8 mouse cellular contexts compared by ENCODE assay signal in genomic region chr11:52223968-52224682, GRCm38 (mm10). TPM values are rescaled to one million over a fixed set of nuclear protein-coding genes. Genes with fewer than 3 reads are reported as not detected.
DNase-seq lines count a peak whose midpoint lies in the region; ATAC-seq and TF ChIP-seq lines count a peak whose summit lies in the region.

No protein-coding gene starts in this region.

- H3K27me3 ChIP-seq in intestine, postnatal 0 days (replicated peaks; ENCODE audit: control insufficient read depth, insufficient read depth, low read length): no peaks in the 10 kb centered on the region
- no peaks in the 10 kb centered on the region for H3K27me3 ChIP-seq in liver, embryonic 16.5 days (ENCODE audit: control insufficient read depth, insufficient read depth, low read depth, low read length)
- H3K27me3 ChIP-seq in stomach, embryonic 16.5 days (ENCODE audit: control insufficient read depth, insufficient read depth, low read length): no peaks in the 10 kb centered on the region

- TF ChIP-seq CTCF in intestine, postnatal 0 days (IDR thresholded peaks at IDR 0.05; ENCODE audit: low read depth): peak; percentile 25; the same call in 1 of the 2 replicates
- TF ChIP-seq CTCF in layer of hippocampus, adult 2 months (conservative IDR thresholded peaks at IDR 0.05): no peak

- no peaks in the 10 kb centered on the region for H3K36me3 ChIP-seq in intestine, postnatal 0 days (ENCODE audit: control insufficient read depth, insufficient read depth)
- H3K36me3 ChIP-seq in liver, embryonic 16.5 days (ENCODE audit: control insufficient read depth, insufficient read depth): no peaks in the 10 kb centered on the region
- H3K36me3 ChIP-seq in stomach, embryonic 16.5 days (ENCODE audit: control insufficient read depth, insufficient read depth, low read length): no peaks in the 10 kb centered on the region

- ATAC-seq in intestine, postnatal 0 days: peak; percentile 94
- peak; percentile 82 for ATAC-seq in liver, embryonic 16.5 days (ENCODE audit: low read depth)
- peak; percentile 81 for ATAC-seq in stomach, embryonic 16.5 days (ENCODE audit: insufficient read depth, low FRiP score)

- peak; percentile 34 to 73 for DNase-seq in adrenal gland, adult (ENCODE audit: inconsistent age in 2 of 2, low spot score in 1 of 2)
- no peak for DNase-seq in adrenal gland, adult 8-10 months
- peak; percentile 53 to 60 for DNase-seq in adrenal gland, postnatal 36 days
- no peak for DNase-seq in layer of hippocampus, adult 2 months (ENCODE audit: low spot score in 2 of 2)
- no peak for DNase-seq in right cerebral cortex, adult 18-20 months

- H3K27ac ChIP-seq in intestine, postnatal 0 days (ENCODE audit: low read depth, low read length): peak overlapping the region; percentile 88
- H3K27ac ChIP-seq in liver, embryonic 16.5 days (ENCODE audit: low read length): peak overlapping the region; percentile 50; the same call in 1 of the 2 replicates
- H3K27ac ChIP-seq in stomach, embryonic 16.5 days (ENCODE audit: low read length): peak overlapping the region; percentile 70
- no peak overlapping the region for H3K27ac ChIP-seq in layer of hippocampus, adult 2 months

- no peaks in the 10 kb centered on the region for H3K4me1 ChIP-seq in intestine, postnatal 0 days (replicated peaks; ENCODE audit: control insufficient read depth, insufficient read depth, low read length)
- H3K4me1 ChIP-seq in liver, embryonic 16.5 days (ENCODE audit: control insufficient read depth, low read depth, low read length): no peaks in the 10 kb centered on the region; the same call in 1 of the 2 replicates
- H3K4me1 ChIP-seq in stomach, embryonic 16.5 days (ENCODE audit: control insufficient read depth, insufficient read depth, low read length): 0 out of 2 replicates have a peak, but pooled peaks cover 9% of the 10 kb centered on the region

- no peaks in the 10 kb centered on the region for H3K9me3 ChIP-seq in intestine, postnatal 0 days (ENCODE audit: control insufficient read depth)
- H3K9me3 ChIP-seq in liver, embryonic 16.5 days (replicated peaks; ENCODE audit: control insufficient read depth, low read length): no peaks in the 10 kb centered on the region
- H3K9me3 ChIP-seq in stomach, embryonic 16.5 days (replicated peaks; ENCODE audit: control insufficient read depth, low read length): no peaks in the 10 kb centered on the region

- H3K4me3 ChIP-seq in intestine, postnatal 0 days (ENCODE audit: low read depth, low read length): peak overlapping the region; percentile 7; the same call in 1 of the 2 replicates
- peak overlapping the region; percentile 31 for H3K4me3 ChIP-seq in liver, embryonic 16.5 days (ENCODE audit: low read depth, low read length)
- peak overlapping the region; percentile 27 for H3K4me3 ChIP-seq in stomach, embryonic 16.5 days (replicated peaks; ENCODE audit: low read length)
- no peak overlapping the region for H3K4me3 ChIP-seq in layer of hippocampus, adult 2 months

- H3K4me2 ChIP-seq in intestine, postnatal 0 days (replicated peaks; ENCODE audit: low read depth): peak overlapping the region; percentile 58
- peak overlapping the region; percentile 44 for H3K4me2 ChIP-seq in liver, embryonic 16.5 days (ENCODE audit: low read depth, low read length)
- peak overlapping the region; percentile 46 for H3K4me2 ChIP-seq in stomach, embryonic 16.5 days (ENCODE audit: low read depth, low read length)

- WGBS in intestine, postnatal 0 days: 7% methylated on average over 19 of the region's 19 CpGs
- 10% methylated on average over 19 of the region's 19 CpGs for WGBS in liver, embryonic 16.5 days (ENCODE audit: insufficient replicate concordance)
- 8% methylated on average over 19 of the region's 19 CpGs for WGBS in stomach, embryonic 16.5 days

- 0 out of 2 replicates have a peak overlapping the region, but pooled peaks have one; percentile 34 for H3K9ac ChIP-seq in intestine, postnatal 0 days (ENCODE audit: low read depth, low read length)
- H3K9ac ChIP-seq in liver, embryonic 16.5 days (ENCODE audit: low read depth, low read length): no peak overlapping the region
- peak overlapping the region; percentile 23; the same call in 1 of the 2 replicates for H3K9ac ChIP-seq in stomach, embryonic 16.5 days (ENCODE audit: low read length)

RNA-seq across cellular contexts. Expression of gene Skp1a, which starts 7.7 kb away (rescaled TPM):
- 100 to 1,000 TPM; 463 to 561 (median 519) TPM for total RNA-seq in adrenal gland, adult 8-10 months (2022)
- 100 to 1,000 TPM; 529 to 536 TPM for total RNA-seq in adrenal gland, postnatal 36 days (2021)
- 605 and 624 TPM in 2 replicates for polyA plus RNA-seq in intestine, postnatal 0 days (2015; fragmentation: Nextera tagmentation; extraction: Ambion mirVana)
- polyA plus RNA-seq in liver, embryonic 16.5 days (2015; fragmentation: Nextera tagmentation; extraction: Ambion mirVana): 247 and 265 TPM in 2 replicates
- polyA plus RNA-seq in stomach, embryonic 16.5 days (2015; fragmentation: Nextera tagmentation; extraction: Ambion mirVana): 650 and 654 TPM in 2 replicates
- 100 to 1,000 TPM; 456 to 474 TPM for total RNA-seq in layer of hippocampus, adult 2 months (2021)

RNA-seq across cellular contexts. Expression of gene Olfr1371, which starts 10.3 kb away (rescaled TPM):
- not detected for total RNA-seq in adrenal gland, adult 8-10 months (2022)
- not detected for total RNA-seq in adrenal gland, postnatal 36 days (2021)
- polyA plus RNA-seq in intestine, postnatal 0 days (2015; fragmentation: Nextera tagmentation; extraction: Ambion mirVana): not detected in 2 replicates
- not detected in 2 replicates for polyA plus RNA-seq in liver, embryonic 16.5 days (2015; fragmentation: Nextera tagmentation; extraction: Ambion mirVana)
- polyA plus RNA-seq in stomach, embryonic 16.5 days (2015; fragmentation: Nextera tagmentation; extraction: Ambion mirVana): not detected in 2 replicates
- total RNA-seq in layer of hippocampus, adult 2 months (2021): not detected

RNA-seq across cellular contexts. Expression of gene Tcf7, which starts 58.7 kb away (rescaled TPM):
- total RNA-seq in adrenal gland, adult 8-10 months (2022): 10 to 100 TPM; 36.9 to 81.7 (median 55.2) TPM
- 10 to 100 TPM; 36.8 to 50.1 TPM for total RNA-seq in adrenal gland, postnatal 36 days (2021)
- polyA plus RNA-seq in intestine, postnatal 0 days (2015; fragmentation: Nextera tagmentation; extraction: Ambion mirVana): 3.3 TPM in 2 replicates
- 0.74 and 1.0 TPM in 2 replicates for polyA plus RNA-seq in liver, embryonic 16.5 days (2015; fragmentation: Nextera tagmentation; extraction: Ambion mirVana)
- polyA plus RNA-seq in stomach, embryonic 16.5 days (2015; fragmentation: Nextera tagmentation; extraction: Ambion mirVana): 2.8 TPM in 2 replicates
- total RNA-seq in layer of hippocampus, adult 2 months (2021): 1 to 10 TPM; 2.9 TPM

Comparison
In these comparisons a context has a peak if more than half of its experiments do, and no peak if none do; other contexts are left out.
1. DNase-seq: peak in adrenal gland, adult (2 of 2) and adrenal gland, postnatal 36 days (2 of 2); none in adrenal gland, adult 8-10 months (single experiment), layer of hippocampus, adult 2 months (0 of 2) and right cerebral cortex, adult 18-20 months (single experiment).
2. RNA of gene Tcf7, which starts 58.7 kb away (total RNA-seq): 36.9 to 81.7 TPM in adrenal gland, adult 8-10 months and 36.8 to 50.1 TPM in adrenal gland, postnatal 36 days; 2.9 TPM in layer of hippocampus, adult 2 months; every median in the first group is over 4 times any median in the second.
3. Peak in every context shown above with its lines, with median percentiles within 50 percentile points of each other: ATAC-seq and H3K4me2 ChIP-seq.